Mouse (Mus musculus) urinary bladder, postnatal 36 days (tissue): ENCODE results near the gene Rgcc.

ENCODE experiments used
- DNase-seq, 2 experiments: peaks; one replicate each; pipeline ENCODE4 v3.0.0; 2022; ENCODE audit warnings: low spot score in 2 of 2, mixed read lengths in 1 of 2

The Rgcc gene

DNA sequence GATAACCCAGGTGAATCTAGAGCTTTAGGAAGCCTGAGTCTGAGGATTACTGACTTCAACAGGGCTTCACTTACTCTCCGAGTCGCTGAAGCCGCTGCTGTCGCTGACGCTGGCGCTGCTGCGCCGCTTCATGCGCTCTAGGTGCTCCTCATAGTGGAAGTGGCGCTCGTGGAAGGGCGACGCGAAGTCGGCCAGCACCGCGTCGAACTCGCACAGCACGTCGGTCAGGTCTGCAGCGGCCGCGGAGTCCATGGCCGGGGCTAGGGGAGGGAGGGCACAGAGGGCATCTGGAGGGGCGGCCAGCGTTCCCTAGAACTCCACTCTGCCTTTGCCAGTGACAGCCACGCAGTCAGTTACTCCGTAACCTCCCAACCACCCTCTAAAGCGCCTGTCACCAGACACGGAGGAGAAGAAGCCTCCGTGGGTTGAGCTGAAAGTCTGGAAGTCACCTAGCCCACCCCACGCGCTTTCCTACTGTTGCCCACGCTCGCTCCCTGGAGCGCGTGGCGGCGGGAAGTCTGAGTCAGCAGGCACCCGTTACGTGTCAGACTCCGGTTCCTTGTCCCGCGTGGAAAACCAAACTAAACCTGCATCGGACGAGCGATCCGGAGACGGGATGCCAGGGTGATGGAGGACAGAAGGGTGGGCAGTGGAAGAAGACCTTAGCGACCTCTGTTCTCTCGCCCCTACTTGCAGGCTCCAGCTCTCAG is 649 bp downstream of the Rgcc start:
- no peak for DNase-seq

DNA sequence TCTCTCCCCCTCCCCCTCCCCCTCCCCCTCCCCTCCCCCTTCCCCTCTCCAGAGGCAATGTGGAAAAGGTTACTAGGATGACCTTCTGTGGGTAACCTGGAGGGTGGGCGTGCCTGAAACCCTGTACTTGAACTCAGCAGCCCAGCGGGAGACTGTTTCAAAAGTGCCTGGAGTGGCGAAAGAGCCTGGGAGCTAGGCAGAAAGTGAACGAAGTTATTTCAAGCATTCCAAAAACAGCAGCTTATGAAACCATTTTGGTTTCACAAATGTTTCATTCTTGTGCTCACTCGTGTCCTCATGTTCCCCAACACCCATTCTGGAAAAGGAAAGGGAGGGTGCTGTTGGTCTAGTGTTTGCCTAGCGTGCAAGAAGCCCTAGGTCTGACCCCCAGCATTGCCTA is 1.6 kb downstream of the Rgcc start:
- DNase-seq: peak in 1 of 2 experiments; percentile 48

DNA sequence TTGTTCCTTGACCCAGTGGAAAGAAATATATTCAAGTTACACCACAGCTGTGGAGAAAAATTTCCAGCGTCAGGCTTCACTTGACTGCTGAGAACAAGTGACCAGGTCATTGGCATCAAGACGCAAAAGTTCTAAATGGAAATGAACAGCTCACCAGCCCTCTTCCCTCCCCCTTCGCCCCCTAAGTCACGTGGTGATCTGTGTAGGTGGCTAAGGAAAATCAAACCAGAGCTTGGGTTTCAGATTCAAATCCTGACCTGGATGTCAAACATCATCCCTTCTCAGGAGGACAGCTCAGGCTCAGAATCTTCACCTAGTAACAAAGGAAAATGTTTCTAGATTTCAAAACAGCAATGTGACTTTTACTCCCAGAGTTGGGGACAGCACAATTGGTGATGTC is 2.2 kb downstream of the Rgcc start:
- DNase-seq: no peak

DNA sequence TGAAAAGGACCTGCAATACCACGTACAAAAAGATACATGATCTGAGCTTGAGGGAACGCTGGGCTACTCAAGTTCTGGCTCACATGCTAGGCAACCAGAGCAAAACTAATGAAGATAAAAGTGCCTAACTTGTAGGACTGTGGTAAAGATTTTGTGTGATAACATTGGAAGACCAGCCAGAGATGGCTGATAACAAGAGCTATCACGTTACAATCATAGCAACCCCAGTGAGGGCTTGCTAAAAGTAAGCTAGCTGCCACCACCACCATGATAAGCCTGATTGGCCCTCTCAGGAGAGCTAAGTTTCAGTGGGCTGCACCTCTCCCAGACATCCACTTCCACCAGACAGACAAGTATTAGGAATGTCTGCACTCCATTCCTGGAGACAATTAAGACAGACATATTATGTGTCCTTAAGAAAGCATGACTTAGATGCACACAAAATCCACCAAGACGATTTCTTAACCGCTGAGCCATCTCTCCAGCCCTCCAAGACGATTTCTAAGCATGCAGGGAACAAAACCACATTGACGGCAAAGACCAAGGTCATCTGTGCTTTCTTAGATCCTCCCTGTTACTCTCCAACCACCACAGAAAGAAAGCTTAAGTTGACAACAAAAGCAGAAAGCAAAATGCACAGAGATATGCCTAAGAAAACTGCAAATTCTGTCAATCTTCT is 3.0 kb downstream of the Rgcc start:
- no peak for DNase-seq

DNA sequence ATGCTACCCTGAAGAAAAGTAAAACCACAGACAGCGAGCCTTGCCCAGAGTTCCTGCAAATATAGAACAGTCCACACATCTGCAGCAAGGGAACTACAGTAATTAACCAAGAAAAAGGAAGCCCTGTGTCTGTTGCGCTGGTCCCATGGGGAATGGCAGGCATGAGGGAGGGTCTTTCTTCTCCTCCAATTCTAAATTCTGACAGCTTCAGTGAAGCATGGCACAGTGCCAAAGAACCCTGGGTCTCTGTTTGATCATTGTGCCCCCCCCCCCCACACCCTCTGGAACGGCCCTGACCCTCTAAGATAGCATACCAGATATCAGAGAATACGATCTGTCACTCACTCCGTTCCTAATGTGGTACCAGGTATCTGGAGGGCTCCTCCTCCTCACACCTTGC is 4.6 kb downstream of the Rgcc start:
- no peak for DNase-seq

DNA sequence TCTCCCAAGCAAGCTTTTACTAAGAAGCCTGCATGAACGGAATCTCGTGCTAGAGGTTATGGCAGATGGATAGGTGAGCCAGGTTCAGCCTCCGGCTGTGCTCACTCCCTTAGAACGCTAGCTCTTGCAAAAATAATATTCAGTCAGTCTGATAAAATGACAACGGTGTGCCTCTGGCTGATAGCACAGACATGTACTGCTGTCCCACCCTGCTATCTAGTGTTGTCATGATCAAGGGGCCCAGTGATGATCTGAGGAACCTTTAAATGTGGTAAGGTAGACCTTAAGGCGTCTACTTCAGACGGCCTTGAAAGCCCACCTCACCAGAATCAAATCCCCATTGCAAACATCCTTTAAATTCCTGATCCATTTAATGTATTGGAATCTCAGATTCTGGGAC is 5.2 kb downstream of the Rgcc start:
- no peak for DNase-seq

DNA sequence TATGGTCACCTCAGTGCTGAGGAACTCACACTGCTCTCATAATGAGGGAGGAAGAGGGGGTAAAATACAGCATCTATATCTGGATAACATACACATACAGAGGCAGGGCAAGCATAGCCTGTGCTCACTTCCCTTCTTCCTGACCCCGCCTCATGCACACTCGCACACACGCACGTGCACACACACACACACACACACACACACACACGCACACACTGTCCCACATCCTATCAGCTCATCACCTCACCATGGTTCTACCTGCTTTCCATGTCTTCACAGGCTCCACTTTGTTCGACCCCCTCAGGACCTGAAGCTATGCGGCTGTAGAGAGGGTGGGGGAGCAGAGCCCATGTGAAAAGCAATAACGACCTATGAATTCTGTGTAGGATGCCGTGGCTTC is 5.9 kb downstream of the Rgcc start:
- no peak for DNase-seq

DNA sequence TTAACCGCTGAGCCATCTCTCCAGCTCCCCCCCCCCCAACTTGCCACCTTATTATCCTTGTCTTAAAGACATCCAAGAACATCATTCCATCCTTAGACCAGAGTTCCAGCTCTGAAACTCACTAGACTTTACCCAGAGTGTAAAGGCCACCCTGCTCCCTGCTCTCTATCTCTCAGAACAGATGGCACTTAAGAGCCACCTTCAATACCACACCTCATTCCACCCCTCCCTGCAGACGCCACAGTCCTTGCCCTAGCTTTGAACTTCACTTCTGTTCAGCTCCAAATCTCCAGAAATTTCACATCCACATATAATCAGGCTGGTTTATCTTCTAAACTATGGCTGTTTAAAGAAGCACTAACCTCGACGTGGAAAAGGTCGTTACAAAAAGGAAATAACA is 6.5 kb downstream of the Rgcc start:
- no peak for DNase-seq

DNA sequence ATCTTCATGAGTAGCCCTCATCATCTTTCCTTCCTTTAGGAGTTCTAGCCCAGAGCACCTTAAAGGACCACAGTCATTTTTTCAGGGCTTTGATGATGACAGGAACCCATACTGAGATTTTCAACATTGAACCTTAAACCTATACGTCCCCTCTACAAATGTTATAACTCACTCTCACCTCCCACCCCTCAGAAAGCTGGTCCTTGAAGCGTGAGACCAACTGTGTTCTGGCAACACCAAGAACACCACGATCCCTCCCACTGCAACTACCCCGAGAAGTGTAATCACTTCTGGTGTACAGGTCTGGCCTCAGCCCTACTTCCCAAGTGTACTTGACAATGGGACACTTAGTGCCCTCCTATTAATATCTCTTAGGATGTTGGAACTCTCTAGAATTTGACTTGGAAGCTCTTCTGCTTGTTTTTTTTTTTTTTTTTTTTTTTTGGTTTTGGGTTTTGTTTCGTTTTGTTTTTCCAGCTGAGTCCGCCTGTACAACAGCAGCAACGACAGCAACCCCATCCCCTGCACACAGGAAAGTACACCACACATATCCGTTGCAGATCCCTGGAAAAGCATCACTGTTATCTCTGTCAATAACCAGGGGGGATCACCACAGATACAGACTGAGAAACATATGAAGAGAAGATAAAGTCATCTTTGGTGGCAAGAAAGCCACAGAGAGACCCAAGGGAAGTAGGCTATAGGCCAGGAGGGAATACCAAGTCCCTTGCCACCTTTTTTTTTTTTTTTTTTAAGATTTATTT is 7.2 kb downstream of the Rgcc start:
- DNase-seq: no peak

DNA sequence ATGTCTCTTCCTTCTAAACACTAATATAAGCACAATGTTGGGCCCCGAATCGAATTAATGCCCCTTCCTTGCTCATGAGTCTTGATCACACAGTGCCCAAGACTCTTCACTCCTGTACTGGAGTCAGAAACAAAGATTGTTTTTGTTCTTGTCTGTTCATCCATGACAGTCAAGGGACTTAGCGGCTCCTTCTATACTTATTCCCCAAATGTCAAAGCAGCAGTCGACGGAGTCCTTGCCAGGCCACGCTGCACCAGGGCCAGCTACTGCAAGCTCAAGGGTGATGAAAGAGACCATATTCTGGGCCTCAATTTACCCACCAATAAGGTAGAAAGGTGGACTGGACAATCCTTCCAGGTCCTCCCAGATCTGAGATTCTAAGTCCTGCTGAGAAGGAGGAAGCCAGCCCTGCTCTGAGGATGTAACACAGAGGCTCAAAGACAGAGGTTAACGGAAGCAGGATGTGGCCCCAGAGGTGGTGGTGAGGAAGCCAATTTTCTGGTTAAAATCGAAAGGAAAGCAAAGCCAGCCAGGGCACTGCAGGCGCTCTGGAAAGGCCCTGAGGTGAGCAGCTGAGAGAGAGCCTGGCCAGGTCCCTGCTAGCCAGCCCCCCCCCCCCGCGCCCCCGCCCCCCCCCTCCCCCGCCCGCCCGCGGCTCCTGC is 8.2 kb downstream of the Rgcc start:
- peak in 1 of 2 experiments; percentile 29 for DNase-seq

DNA sequence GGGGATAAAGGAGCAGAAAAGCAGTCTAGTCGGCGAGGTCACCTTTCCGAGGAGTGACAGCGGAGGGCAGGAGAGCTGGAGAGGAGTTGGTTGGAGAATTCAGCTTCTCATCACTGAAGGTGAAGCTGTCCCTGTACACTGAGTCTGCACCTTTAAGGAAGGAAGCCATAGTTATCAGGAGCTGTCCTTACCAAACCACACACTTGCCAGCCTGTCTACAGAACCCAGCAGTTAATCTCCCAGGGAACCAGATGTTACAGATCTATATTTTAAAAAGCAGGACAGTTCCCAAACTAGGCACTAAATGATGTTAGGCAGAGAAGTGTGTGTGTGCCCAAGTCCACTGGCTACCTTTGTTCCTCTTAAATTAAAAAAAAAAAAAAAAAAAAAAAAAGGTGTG is 9.8 kb downstream of the Rgcc start:
- no peak for DNase-seq

DNA sequence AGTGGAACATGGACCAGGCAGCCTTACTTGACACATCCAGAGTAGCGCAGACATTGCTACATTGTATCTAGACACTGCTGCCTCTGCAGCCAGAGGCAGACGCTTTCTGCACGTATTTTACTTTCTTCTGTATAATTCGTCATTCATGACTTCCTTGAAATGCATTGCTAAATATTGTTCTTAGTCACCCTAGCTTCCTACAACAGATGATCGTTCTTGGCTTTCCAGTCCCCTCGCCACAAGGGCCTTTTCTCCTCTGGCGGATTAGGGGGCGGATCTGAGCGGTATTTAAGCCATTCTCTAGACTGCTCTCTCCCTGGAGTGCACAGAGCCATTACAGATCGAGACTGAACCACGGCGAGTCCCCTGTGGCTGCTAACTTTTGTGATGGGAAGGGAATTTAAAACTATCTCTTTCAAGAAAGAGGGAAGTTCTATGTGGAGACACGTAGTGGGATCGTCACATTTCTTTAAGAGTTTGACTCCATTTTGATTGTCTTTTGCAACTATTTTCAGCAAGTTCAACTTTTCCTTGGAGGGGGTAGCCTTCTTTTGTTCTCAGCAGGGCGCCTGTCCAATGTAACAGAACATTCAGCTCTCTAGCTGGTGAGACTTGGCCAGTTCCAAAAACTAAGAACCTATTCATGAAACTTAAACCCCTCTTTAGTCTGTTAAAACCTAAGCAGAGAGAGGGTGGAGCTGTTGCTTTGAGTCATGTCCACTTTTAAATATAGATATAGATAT is 10.6 kb downstream of the Rgcc start:
- DNase-seq: no peak

DNA sequence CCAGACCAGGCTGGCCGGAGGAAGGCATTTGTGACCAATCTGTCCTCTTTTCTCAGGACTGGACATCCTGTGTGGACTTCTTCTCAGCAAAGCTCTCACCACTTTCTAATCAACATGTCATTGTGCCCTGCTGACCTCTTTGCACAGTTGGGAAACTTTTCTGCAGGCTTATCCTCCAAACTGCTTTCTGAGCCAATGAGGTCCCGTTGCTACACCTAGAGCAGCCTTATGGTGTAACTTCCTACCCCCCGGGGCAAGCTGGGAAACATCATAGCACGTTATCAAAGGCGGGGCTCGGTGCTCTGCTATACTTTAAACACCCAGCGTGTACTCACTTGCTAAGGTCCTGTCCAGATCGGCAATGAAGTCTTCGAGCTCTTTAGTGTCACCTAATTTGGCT is 11.5 kb downstream of the Rgcc start:
- DNase-seq: peak in 1 of 2 experiments; percentile 37

DNA sequence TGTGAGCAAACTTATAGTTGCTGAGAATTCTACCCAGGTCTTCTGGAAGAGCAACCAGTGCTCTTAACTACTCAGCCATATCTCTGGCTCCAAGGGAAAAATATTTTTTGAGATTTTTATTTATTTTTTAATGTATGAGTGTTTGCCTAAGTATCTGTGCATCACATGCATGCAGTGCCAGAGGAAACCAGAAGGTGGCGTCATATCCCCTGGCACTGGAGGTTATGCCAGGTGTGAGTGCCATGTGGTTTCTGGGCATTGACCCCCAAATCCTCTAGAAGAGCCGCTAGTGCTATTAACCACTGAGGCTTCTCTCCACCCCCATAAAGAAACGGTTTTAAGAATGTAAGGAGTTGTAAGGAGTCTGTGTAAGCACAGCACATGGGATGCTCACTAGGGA is 13.2 kb downstream of the Rgcc start:
- no peak for DNase-seq

DNA sequence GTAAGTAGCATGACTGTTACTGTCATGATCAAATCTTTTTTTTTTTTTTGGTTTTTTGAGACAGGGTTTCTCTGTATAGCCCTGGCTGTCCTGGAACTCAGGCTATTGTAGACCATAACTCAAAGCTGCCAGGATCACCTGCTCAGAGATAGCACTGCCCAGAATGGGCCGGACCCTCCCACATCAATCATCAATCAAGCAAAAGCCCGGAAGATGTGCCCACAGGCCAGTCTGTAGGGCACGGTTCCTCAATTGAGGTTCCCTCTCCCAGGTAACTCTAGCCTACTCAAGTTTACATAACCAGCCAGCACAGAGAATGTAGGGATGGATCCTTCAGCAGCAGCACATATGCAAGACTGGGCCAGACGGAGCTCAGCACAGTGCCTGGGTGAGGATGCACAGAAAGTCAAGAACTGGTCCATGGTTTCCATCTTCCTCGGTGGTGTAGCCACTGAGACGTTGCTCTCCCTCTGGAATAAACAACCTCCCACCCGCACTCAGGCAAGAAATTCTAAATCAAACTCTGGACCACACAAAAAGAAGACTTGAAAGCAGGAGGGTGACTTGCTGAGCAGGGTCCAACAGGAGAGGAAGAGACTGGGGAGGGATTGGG is 14.1 kb downstream of the Rgcc start:
- no peak for DNase-seq

DNA sequence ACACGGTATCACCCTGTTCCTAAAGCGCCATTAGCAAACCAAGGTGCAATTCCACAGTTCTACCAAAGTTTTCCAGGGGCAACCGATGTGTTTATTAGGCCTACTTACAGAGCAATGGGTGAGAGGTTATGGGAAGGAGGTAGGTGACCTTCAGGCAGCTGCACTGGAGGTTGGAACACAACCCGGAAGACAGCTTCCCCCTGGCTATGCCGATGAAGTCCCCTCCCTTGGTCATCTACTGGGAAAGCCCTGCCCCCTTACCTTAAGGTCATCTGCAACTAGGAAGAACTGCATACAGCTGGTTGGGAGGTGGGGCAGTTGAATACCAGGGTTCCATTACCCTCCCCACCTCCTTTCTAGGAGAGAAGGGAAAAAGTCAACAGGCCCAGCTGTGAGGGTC is 15.9 kb downstream of the Rgcc start:
- DNase-seq: no peak

DNA sequence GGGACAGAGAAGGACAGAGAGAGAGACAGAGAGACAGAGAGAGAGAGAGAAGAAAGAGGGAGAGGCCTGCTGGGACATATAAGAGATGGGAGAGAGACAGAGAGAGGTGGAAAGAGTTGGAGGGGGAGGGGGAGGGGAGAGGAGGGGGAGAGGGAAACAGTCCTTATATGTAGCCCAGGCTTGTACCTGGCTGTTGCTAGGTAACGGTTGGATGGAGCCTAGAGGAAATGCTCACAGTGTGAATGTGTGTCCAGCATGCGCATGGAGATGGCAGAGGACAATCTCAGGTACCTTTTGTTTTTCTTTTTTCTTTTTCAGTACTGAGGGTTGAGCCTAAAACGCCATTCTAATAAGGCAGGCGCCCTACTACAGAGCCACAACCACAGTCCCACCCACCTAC is 16.8 kb downstream of the Rgcc start:
- DNase-seq: no peak

DNA sequence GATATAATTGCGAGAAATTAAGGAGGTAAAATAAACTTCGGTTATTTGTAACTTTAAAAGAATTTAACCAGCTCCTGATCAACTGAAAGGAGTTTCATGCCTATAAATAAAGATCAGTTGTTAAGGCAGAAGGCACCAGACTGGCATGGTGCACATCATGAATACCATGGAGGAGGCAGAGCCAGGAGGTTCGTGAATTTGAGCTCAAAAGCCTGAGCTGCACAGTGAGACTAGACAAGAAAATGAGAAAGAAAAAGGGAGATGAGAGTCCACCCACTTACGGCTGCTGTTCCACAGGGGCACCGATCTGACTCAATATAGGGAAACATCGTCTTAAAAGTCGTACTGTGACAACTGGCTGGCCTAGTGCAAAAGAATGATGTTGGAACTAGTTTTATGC is 17.5 kb downstream of the Rgcc start:
- DNase-seq: no peak

DNA sequence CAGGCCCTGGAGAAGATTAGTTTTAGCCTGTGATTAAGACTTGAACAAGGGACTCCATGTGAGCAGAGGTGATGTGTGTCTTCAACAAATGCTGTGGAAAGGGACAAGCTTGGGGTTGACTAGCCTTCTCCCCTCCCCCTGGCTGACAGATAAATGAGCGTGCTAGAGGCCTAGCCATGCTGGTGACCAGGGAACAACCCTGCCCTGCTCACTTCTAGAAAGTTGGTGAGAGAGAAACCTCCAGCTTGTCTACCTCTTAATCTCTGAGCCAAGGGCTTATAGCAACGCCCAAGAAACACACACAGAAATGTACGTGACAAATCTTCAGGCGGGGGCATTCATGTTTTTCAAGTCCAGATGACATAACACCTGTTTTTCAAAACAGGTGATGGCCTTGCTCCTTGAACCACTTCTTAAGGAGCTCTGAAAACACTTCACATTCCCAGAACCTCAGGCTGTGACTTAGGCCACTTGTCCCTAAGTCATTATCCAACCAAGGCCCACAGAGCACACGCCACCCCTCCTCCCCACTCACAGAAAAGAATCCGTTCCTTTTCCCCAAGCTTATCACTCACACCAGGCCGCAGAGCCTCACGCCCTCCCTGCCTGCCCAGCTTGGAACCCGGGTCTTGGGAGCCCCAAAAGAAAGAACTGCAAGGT is 19.4 kb downstream of the Rgcc start:
- no peak for DNase-seq

DNA sequence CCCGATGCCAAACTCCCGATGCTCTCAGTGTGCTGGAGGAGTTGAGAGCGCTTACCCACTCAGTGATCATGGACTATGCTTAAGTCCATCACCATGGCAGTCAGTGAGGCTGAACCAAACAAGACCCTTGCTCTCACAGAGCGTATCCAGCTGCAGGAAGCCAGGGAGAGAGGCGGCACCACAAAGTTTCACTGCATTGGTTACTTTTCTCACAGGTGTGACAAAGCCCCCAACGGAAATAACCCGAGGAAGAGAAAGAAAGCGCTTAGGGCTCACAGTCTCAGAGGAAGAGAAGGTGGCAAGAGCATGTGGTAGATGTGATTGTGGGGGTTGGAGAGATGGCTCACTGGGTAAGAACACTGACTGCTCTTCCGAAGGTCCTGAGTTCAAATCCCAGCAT is 21.0 kb downstream of the Rgcc start:
- DNase-seq: no peak

DNA sequence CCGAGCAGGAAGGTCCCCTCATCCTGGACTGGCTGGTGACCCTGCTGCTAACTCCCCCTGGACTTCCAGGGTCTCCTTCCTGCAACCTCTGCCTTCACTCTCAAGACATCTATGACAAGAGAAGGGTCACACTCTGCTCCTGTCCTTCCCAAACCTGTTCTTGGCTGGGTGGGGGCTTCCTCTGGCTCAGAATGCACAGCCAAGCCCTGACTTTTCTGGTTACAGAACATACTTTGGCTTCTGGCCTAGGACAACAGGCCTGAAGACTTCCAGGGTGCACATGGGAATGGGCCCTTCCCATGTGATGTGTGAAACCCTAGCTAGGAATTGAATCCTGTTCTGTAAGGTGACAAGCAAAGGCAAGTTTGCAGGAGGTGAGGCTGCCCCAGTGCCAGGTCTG is 22.0 kb downstream of the Rgcc start:
- no peak for DNase-seq
